Mouse (Mus musculus): ENCODE measurements around the gene Umad1. TPM values are rescaled to one million over a fixed set of nuclear protein-coding genes. Genes with fewer than 3 reads are reported as not detected.
A peak's percentile ranks its signal among the peaks of the same experiment; 100 is the strongest.

Umad1 gene
- polyA plus RNA-seq, 1 experiment = 28.0 TPM

DNA sequence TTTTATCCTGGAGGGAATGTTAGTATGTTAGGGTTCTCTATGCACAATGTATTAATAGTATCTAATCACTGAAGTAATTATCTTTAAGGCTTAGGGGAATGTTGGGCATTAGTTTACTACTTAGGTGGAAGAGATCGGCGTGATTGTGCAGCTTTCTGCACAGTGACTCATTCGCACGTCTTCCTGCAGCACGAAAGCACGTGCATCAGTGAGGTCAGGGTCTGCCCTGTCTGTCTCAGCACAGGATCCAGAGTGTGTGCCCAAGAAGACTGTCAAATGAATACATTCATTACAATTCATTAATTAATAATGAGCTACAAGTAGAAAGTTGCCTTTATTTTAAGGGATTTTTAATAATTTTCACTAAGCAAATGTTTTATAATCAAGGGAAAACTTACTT is 115.2 kb downstream of the Umad1 start:
- TF ChIP-seq CTCF (IDR thresholded peaks at IDR 0.05; ENCODE audit: borderline replicate concordance, extremely low read depth, insufficient read depth, insufficient read length) (no peak), POLR2A (IDR thresholded peaks at IDR 0.05; ENCODE audit: borderline replicate concordance, extremely low read depth, insufficient read depth, insufficient read length, poor library complexity, severe bottlenecking) (no peak)
- peak; percentile 41 for DNase-seq (ENCODE audit: low read depth)

DNA sequence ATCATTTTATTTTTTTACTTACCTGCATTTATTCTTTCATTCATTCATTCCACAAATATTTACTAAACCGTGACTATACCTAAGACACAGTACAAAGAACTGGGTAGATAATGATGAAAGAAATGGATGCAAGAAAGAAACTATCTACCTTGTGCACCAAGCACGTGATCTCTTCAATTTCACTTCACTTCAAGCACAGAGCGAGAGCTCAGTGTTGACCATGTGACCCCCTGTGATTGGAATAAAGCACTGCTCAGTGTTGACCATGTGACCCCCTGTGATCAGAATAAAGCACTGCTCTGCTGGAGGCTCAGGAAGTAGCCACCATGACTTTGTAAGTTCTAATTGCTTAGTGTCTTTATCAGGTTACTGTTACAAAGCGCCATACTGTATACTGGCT is 115.6 kb downstream of the Umad1 start:
- no peak for DNase-seq (ENCODE audit: low read depth)
- no peak for TF ChIP-seq POLR2A (IDR thresholded peaks at IDR 0.05; ENCODE audit: borderline replicate concordance, extremely low read depth, insufficient read depth, insufficient read length, poor library complexity, severe bottlenecking)
- TF ChIP-seq CTCF (IDR thresholded peaks at IDR 0.05; ENCODE audit: borderline replicate concordance, extremely low read depth, insufficient read depth, insufficient read length) = no peak

DNA sequence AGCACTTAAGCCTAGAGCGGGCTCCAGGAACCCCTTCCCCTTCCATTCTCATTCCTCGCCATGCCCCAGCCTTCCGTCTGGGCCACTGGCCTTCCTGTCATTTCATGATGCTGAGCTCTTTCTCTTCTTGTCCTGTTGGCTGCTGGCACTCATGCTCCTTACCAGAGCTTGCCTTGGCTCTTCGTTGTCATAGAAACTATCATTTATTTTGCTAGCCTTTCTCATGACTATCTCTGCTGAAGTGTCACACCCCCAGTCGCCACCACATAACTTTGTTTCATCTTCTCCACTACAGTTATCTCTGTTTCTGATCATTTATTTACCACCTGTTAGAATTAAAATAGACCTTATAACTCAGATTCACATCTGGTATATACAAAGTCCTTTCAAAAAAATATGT is 117.3 kb downstream of the Umad1 start:
- TF ChIP-seq POLR2A (IDR thresholded peaks at IDR 0.05; ENCODE audit: borderline replicate concordance, extremely low read depth, insufficient read depth, insufficient read length, poor library complexity, severe bottlenecking) (no peak), CTCF (IDR thresholded peaks at IDR 0.05; ENCODE audit: borderline replicate concordance, extremely low read depth, insufficient read depth, insufficient read length) (no peak)
- DNase-seq (ENCODE audit: low read depth) = no peak

DNA sequence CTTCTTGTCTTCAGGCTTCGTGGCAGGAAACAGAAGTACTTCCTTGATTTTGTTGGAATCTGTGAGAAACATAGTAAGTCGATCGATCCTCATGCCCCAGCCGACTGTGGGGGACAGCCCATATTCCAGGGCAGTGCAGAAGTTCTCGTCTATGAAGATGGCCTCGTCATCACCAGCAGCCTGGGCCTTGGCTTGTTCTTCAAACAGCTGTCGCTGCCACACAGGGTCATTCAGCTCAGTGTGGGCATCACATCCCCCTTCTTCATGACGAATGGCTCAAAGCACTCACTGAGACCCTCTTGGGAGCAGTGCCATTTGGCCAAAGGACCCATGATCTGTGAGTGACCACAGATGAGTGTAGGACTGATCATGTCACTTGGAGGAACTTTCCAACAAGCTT is 118.6 kb downstream of the Umad1 start:
- TF ChIP-seq POLR2A (IDR thresholded peaks at IDR 0.05; ENCODE audit: borderline replicate concordance, extremely low read depth, insufficient read depth, insufficient read length, poor library complexity, severe bottlenecking) (no peak), CTCF (IDR thresholded peaks at IDR 0.05; ENCODE audit: borderline replicate concordance, extremely low read depth, insufficient read depth, insufficient read length) (no peak)
- no peak for DNase-seq (ENCODE audit: low read depth)

DNA sequence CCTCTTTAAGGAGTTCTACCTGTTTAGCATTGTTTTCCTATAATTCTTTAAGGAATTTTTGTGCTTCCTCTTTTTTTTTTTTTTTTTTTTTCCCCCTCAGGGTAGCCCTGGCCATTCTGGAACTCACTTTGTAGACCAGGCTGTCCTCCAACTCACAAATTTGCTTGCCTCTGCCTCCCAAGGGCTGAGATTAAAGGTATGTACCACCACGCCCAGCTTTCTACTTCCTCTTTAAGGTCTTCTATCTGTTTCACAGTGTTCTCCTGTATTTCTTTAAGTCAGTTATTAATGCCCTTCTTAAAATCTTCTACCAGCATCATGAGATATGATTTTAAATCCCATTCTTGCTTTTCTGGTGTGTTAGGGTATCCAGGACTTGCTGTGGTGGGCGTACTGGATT is 130.2 kb downstream of the Umad1 start:
- TF ChIP-seq CTCF (IDR thresholded peaks at IDR 0.05; ENCODE audit: borderline replicate concordance, extremely low read depth, insufficient read depth, insufficient read length) (no peak), POLR2A (IDR thresholded peaks at IDR 0.05; ENCODE audit: borderline replicate concordance, extremely low read depth, insufficient read depth, insufficient read length, poor library complexity, severe bottlenecking) (no peak)
- DNase-seq (ENCODE audit: low read depth) = no peak

DNA sequence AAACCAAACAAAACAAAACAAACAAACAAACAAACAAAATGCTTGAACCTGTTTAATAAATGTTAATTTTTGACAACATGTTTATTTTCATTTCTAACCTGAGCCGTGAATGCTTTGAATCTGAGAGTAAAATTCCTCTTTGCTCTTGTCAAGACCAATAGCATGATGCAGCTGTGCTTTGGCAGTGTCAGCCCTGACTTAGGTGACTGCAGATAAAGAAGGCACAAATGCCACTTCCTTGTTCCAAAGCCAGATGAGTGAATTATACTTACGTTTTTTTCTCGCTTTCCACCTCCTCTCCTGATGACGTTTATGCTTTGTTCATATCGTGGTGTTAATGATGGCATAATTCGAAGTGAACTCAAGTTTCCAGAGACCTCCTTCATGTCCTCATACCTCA is 131.2 kb downstream of the Umad1 start:
- DNase-seq (ENCODE audit: low read depth) = no peak
- TF ChIP-seq CTCF (IDR thresholded peaks at IDR 0.05; ENCODE audit: borderline replicate concordance, extremely low read depth, insufficient read depth, insufficient read length) (no peak), POLR2A (IDR thresholded peaks at IDR 0.05; ENCODE audit: borderline replicate concordance, extremely low read depth, insufficient read depth, insufficient read length, poor library complexity, severe bottlenecking) (no peak)

DNA sequence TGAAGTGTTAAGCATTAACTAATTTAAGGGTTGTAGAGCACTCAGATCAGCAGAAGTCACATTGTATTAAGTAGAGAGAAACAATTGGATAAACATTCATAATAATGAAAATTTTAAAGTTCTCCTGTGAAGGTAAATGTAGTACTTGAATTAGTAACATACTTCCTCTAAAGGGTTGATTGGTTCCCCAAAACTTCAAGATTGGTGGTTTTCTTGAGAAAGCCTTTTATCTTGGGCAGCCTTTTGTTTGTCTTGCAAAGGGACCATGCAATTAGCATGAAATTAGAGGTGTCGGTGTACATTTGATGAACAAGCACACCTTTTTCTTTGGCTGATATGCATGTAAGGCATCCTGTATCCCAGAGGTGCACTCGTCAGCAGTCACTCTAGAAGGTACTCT is 131.8 kb downstream of the Umad1 start:
- TF ChIP-seq POLR2A (IDR thresholded peaks at IDR 0.05; ENCODE audit: borderline replicate concordance, extremely low read depth, insufficient read depth, insufficient read length, poor library complexity, severe bottlenecking) (no peak), CTCF (IDR thresholded peaks at IDR 0.05; ENCODE audit: borderline replicate concordance, extremely low read depth, insufficient read depth, insufficient read length) (no peak)
- DNase-seq (ENCODE audit: low read depth) = no peak

DNA sequence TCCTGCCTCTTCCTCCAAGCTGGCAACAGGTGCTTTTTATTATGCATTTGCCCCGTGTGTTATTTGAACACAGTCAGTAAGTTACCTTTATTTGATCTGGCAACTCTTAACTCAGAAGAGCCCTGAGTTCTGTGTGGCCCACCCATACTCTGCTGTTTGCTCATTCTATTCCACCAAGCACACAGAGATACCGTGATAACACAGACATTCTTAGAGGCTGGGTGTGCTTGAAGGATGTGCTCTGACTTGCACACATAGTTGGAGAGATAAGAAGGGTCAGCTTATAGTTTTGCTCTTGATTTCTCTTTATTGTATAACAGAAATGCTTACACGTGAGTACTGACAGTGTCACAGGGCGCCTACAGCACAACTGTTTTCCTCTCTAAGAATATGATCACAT is 133.9 kb downstream of the Umad1 start:
- DNase-seq (ENCODE audit: low read depth) = no peak
- TF ChIP-seq POLR2A (IDR thresholded peaks at IDR 0.05; ENCODE audit: borderline replicate concordance, extremely low read depth, insufficient read depth, insufficient read length, poor library complexity, severe bottlenecking) = no peak
- no peak for TF ChIP-seq CTCF (IDR thresholded peaks at IDR 0.05; ENCODE audit: borderline replicate concordance, extremely low read depth, insufficient read depth, insufficient read length)

DNA sequence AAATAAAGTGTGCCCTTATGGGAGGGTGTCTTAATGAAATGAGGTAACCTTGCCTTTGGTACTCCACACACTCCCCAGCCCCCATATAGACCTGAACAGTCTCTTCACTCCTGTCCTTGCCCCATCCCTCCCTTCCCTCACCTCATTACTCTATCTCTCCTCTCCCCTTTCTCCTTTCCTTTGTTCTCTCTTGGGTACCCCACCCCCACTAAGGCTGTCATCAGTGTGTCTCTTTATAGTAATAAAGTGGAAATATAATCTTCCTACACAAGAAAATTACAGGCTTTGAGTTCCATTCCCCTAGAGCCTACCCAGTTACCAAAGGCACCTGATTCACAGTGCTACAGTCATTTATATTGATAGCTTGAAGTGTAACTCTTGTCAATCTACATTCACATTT is 135.0 kb downstream of the Umad1 start:
- DNase-seq (ENCODE audit: low read depth) = no peak
- TF ChIP-seq CTCF (IDR thresholded peaks at IDR 0.05; ENCODE audit: borderline replicate concordance, extremely low read depth, insufficient read depth, insufficient read length) = no peak
- TF ChIP-seq POLR2A (IDR thresholded peaks at IDR 0.05; ENCODE audit: borderline replicate concordance, extremely low read depth, insufficient read depth, insufficient read length, poor library complexity, severe bottlenecking) = no peak

DNA sequence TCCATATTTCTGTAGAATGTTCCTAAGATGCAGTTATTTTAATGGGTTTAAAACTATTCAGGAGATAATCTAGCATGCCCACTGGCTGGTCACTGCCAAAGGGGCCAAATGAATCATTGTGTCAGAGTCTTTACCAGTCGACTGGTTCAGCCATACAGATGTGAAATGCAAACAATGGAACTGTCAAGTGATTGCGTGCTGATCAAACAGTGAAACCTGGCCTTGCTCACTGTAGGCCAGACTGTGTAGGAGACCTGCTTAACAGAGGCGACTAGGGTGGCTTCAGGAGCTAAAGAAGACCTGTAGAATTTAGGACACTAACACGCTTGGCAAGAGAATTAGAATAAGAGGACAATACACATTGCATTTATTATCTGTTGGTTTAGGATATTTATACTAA is 136.0 kb downstream of the Umad1 start:
- no peak for DNase-seq (ENCODE audit: low read depth)

DNA sequence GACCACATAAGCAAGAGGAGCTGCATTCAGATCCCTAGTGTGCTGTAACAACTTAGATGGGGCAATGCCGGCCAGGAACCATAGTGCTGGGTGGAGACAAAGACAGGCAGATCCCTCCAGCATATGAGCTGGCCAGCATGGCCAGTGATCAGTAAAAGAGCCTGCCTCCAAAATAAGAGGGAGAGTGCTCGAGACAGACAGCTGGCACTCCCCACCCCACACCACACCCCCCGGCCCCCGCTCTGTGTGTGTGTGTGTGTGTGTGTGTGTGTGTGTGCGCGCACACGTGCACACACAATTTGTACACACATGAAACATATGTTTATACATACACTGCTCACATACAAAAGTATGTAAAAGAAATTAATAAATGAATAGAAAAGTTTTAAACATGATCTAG is 138.2 kb downstream of the Umad1 start:
- no peak for DNase-seq (ENCODE audit: low read depth)
- TF ChIP-seq CTCF (IDR thresholded peaks at IDR 0.05; ENCODE audit: borderline replicate concordance, extremely low read depth, insufficient read depth, insufficient read length) (no peak), POLR2A (IDR thresholded peaks at IDR 0.05; ENCODE audit: borderline replicate concordance, extremely low read depth, insufficient read depth, insufficient read length, poor library complexity, severe bottlenecking) (no peak)

More for the DNA sequence above, 136.0 kb downstream of the Umad1 start:
- TF ChIP-seq CTCF (IDR thresholded peaks at IDR 0.05; ENCODE audit: borderline replicate concordance, extremely low read depth, insufficient read depth, insufficient read length) (no peak), POLR2A (IDR thresholded peaks at IDR 0.05; ENCODE audit: borderline replicate concordance, extremely low read depth, insufficient read depth, insufficient read length, poor library complexity, severe bottlenecking) (no peak)

DNA sequence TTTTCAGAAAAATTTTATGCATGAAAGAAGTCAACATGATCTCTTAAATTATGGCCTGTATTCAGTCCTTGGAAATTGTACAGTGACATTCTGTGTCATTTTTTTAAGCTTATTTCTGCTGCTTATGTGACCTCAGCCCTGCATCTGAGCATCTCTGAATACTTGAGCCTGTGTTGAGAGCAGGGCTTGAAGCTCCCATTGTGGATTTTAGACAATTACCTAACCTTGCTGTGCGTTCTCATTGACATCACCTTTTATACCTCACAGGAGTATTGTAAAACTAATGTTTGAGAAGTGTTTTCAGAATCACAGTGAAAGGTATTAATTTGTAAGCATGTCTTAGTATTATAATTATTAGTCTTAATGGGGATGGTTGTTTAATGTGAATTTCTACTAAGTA is 140.6 kb downstream of the Umad1 start:
- peak; percentile 49 for DNase-seq (ENCODE audit: low read depth)
- TF ChIP-seq POLR2A (IDR thresholded peaks at IDR 0.05; ENCODE audit: borderline replicate concordance, extremely low read depth, insufficient read depth, insufficient read length, poor library complexity, severe bottlenecking) (no peak), CTCF (IDR thresholded peaks at IDR 0.05; ENCODE audit: borderline replicate concordance, extremely low read depth, insufficient read depth, insufficient read length) (no peak)

DNA sequence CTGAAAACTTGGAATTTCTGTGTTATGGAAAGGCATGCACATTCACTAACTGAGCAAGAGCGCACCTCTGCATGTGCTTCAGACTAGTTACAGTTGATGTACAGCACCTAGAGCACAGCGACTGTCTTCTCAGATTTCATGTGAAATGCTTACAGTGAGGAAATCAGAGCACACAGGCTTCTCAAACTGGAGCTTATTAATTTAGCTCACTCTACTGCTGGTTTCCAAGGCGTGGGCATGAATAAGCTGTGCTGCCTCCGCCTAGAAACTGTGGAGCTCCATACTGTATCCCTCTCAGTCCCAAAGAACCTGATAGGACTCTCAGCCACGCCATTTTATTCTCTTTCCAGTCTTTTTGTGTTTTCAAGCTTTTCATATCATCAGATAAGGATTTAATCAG is 144.0 kb downstream of the Umad1 start:
- DNase-seq (ENCODE audit: low read depth) = no peak
- TF ChIP-seq POLR2A (IDR thresholded peaks at IDR 0.05; ENCODE audit: borderline replicate concordance, extremely low read depth, insufficient read depth, insufficient read length, poor library complexity, severe bottlenecking) = no peak
- TF ChIP-seq CTCF (IDR thresholded peaks at IDR 0.05; ENCODE audit: borderline replicate concordance, extremely low read depth, insufficient read depth, insufficient read length) = no peak

All from brain, embryonic 14.5 days (tissue).